Mouse (Mus musculus) embryonic facial prominence, embryonic 11.5 days (tissue): ENCODE data around the gene Dlgap5. TPM values are rescaled to one million over a fixed set of nuclear protein-coding genes. Genes with fewer than 3 reads are reported as not detected.

ENCODE experiments used
- ATAC-seq: fragments of 200-750 bp; cut with Nextera tagmentation; replicated peaks from 2 replicates; pipeline ENCODE4 v1.8.0; 2017; ENCODE audit warnings: low read depth; ENCODE audit not compliant: insufficient number of reproducible peaks, low FRiP score, low TSS enrichment
- DNase-seq: peaks from one replicate; pipeline ENCODE4 v3.0.0-alpha.2; 2015; ENCODE audit warnings: low spot score
- H3K27ac ChIP-seq: fragments of 300-500 bp; sonication (generic); replicated peaks from 2 replicates; pipeline ENCODE4 v1.5.1; 2014; ENCODE audit warnings: mild to moderate bottlenecking, low read depth, low read length, control low read depth
- H3K27me3 ChIP-seq: fragments of 300-500 bp; sonication (generic); 2 replicates; pipeline ENCODE4 v1.6.1; 2014; ENCODE audit warnings: mild to moderate bottlenecking, low read length, moderate library complexity, mixed read lengths; ENCODE audit not compliant: control insufficient read depth, insufficient read depth
- H3K36me3 ChIP-seq: fragments of 300-500 bp; sonication (generic); replicated peaks from 2 replicates; pipeline ENCODE4 v1.6.1; 2014; ENCODE audit warnings: low read depth, mild to moderate bottlenecking, low read length, moderate library complexity, mixed read lengths; ENCODE audit not compliant: control insufficient read depth, insufficient read depth
- H3K4me1 ChIP-seq: fragments of 300-500 bp; sonication (generic); 2 replicates; pipeline ENCODE4 v1.6.1; 2014; ENCODE audit warnings: low read length, mixed read lengths; ENCODE audit not compliant: control insufficient read depth, insufficient read depth
- H3K4me2 ChIP-seq: fragments of 300-500 bp; sonication (generic); 2 replicates; pipeline ENCODE4 v1.6.1; 2014; ENCODE audit warnings: low read depth, mild to moderate bottlenecking, control low read depth, low read length, moderate library complexity
- H3K4me3 ChIP-seq: fragments of 300-500 bp; sonication (generic); 2 replicates; pipeline ENCODE4 v1.5.1; 2014; ENCODE audit warnings: low read depth, low read length, control low read depth
- H3K9ac ChIP-seq: fragments of 300-500 bp; sonication (generic); replicated peaks from 2 replicates; pipeline ENCODE4 v1.6.1; 2014; ENCODE audit warnings: mild to moderate bottlenecking, control low read depth, low read length
- H3K9me3 ChIP-seq: fragments of 300-500 bp; sonication (generic); replicated peaks from 2 replicates; pipeline ENCODE4 v1.6.1; 2016; ENCODE audit warnings: mild to moderate bottlenecking, low read length, inconsistent platforms, mixed read lengths; ENCODE audit not compliant: control insufficient read depth
- WGBS: fragments of 180-500 bp; shearing (Covaris S2); extraction: QIAGEN DNeasy Blood & Tissue Kit; methylation state at CpG from one replicate; pipeline ENCODE4 v1.1.7; 2014; 5-methylcytosine and 5-hydroxymethylcytosine counted together
- polyA plus RNA-seq: library from polyadenylated mRNA; unstranded; fragments of >200 nt; fragmentation: Nextera tagmentation; extraction: Ambion mirVana; gene quantifications from 2 replicates; pipeline ENCODE4 v1.2.1, GENCODE M21; 2014

Gene Dlgap5
- polyA plus RNA-seq, 1 experiment from 2014 or later, result 76.5 TPM

DNA sequence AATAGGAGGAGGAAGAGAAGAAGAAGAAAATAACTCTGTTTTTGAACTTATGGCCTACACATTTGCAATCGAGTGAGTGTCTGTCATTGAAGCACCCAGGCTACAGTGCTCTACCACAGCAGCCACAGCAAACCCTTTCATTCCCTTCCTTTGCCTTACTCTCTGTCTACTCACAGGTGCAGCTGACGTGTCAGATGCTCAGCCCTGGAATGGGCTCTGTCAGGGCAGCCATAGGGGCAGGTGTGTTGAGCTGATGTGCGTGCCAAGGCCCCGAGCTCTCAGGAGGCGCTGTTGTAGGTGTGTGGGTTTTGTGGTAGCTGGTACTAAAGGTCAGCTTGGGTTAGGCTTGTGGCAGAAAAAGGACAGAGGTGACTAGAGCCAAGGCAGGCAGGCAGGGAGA lies 48.5 kb downstream of the Dlgap5 start:
- Histone ChIP-seq H3K27me3 (peaks cover 11% of the 10 kb centered on the region), H3K9ac (no peak overlapping the region), H3K4me2 (no peak overlapping the region), H3K27ac (no peak overlapping the region), H3K4me3 (no peak overlapping the region), H3K4me1 (0 out of 2 replicates have a peak, but pooled peaks cover 2% of the 10 kb centered on the region), H3K9me3 (no peaks in the 10 kb centered on the region), H3K36me3 (no peaks in the 10 kb centered on the region)
- no peak for DNase-seq
- 89% methylated on average over 5 of the region's 5 CpGs for WGBS
- ATAC-seq, result no peak

DNA sequence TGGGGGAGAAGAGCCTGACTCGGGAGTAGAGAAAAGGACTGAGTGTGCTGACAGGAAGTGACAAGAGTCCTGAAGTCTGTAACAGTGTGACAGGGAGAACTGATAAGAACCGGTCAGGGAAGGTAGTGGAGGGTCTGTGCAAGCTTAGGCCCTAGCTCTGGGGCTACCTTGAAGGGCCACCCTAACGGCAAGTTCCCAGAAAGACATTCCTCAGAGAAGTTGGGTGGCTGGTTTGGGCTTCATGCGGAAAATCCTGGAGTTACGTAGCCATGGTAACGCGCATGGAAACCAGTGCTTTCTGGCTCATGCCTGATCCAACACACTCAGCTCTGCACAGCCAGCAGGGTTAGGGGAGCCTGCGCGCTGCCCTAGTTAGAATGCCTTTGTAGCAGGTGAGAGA lies 50.7 kb downstream of the Dlgap5 start, which contains the start of gene Lgals3:
Gene Lgals3 (plus strand): TSS at position 291 of the 400 bp plus-strand sequence.
- Histone ChIP-seq H3K36me3 (no peaks in the 10 kb centered on the region), H3K27ac (no peak within 1 kb of the TSS), H3K27me3 (no peaks in the 10 kb centered on the region), H3K4me3 (no peak within 1 kb of the TSS), H3K4me2 (no peak within 1 kb of the TSS), H3K4me1 (no peaks in the 10 kb centered on the region), H3K9me3 (no peaks in the 10 kb centered on the region), H3K9ac (no peak within 1 kb of the TSS)
- ATAC-seq (peak; percentile 67; the same call in 1 of the 2 replicates), DNase-seq (peak; percentile 69)
- 40% methylated on average over 9 of the region's 9 CpGs for WGBS

DNA sequence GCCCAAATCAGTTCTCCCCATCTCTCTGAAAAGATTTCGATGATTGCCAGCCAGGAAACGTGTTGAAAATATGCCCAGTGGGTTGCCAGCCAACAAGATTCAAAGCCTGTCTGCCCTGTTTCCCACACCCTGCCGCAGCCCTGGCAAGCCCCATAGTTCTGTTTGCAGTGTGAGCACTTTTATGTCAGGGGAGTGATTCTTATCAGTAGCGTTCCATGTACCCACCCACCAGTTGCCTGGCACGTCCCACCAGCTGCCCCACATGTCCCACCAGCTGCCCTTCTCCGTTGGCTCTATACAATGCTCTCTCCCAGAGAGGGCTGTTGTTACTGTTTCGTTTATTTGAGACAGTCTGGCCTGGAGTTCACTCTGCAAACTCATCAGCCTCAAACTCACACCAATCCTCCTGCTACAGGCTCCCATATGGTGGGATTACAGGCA lies 51.3 kb downstream of the Dlgap5 start:
- no peaks in the 10 kb centered on the region for H3K4me1 ChIP-seq
- H3K36me3 ChIP-seq, result no peaks in the 10 kb centered on the region
- DNase-seq, result no peak
- H3K9me3 ChIP-seq, result no peaks in the 10 kb centered on the region
- H3K27ac ChIP-seq, result no peak overlapping the region
- no peak for ATAC-seq
- no peak overlapping the region for H3K4me2 ChIP-seq
- 75% methylated on average over 7 of the region's 7 CpGs for WGBS
- H3K4me3 ChIP-seq, result no peak overlapping the region
- no peaks in the 10 kb centered on the region for H3K27me3 ChIP-seq
- no peak overlapping the region for H3K9ac ChIP-seq

DNA sequence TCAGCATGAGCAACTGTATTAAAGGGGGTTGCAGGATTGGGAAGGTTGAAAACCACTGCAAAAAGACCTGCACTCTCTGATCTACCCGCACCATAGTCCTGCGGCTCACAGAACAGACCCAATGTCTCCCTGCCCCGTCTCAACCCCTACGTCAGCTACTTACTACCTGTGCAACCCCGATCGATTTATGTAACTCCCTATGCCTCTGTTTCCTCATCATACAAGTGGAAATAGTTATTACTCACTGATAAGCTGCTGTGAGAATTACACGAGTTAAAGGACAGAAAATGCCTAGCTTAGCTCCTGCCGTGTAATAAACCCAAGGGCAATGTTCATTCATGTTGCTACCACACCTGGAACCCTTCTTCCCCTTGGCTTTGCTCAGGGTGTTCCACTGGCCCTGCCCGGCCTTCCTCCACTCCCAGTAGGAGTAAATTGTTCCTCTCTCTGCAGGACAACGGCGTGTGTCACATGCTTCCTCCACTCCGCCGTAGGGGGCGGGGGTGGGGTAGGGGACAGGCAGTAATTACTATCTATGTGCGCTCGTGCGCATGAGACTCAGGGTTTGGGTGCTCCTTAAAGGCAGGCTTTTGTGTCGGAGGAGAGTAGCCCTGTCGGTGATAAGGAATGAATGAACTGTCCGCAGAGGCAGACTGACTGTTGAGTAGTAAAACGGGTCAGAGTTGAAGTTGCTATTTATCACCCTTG lies 53.3 kb downstream of the Dlgap5 start:
- no peak overlapping the region for H3K4me2 ChIP-seq
- DNase-seq (no peak), ATAC-seq (no peak)

DNA sequence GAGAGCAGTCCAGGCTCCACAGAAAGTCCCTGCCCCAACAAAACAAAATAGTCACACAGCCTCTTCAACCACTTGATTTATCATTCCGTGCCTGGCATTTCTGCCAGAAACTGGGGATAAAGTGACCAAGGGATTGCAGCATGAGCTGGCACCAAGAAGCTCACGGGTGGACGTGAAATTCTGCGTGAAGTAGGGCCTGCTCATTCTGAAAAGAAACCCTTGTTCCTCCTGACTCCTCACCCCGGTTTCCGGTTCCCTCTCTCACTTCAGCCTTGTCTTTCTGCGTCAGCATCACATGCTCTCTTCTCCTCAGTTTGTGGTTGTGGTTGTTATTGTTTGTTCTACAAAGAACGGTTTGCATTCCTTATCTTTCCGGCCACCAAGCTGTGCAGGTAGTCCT lies 56.3 kb downstream of the Dlgap5 start:
- 85% methylated on average over 9 of the region's 9 CpGs for WGBS
- ATAC-seq, result no peak
- H3K4me3 ChIP-seq, result no peak overlapping the region

More for the DNA sequence above, 53.3 kb downstream of the Dlgap5 start:
- H3K27ac ChIP-seq, result no peak overlapping the region
- H3K4me3 ChIP-seq, result no peak overlapping the region
- no peaks in the 10 kb centered on the region for H3K4me1 ChIP-seq
- WGBS, result 45% methylated on average over 21 of the region's 21 CpGs
- H3K9me3 ChIP-seq, result no peaks in the 10 kb centered on the region
- no peak overlapping the region for H3K9ac ChIP-seq
- H3K36me3 ChIP-seq, result no peaks in the 10 kb centered on the region
- H3K27me3 ChIP-seq, result no peaks in the 10 kb centered on the region

DNA sequence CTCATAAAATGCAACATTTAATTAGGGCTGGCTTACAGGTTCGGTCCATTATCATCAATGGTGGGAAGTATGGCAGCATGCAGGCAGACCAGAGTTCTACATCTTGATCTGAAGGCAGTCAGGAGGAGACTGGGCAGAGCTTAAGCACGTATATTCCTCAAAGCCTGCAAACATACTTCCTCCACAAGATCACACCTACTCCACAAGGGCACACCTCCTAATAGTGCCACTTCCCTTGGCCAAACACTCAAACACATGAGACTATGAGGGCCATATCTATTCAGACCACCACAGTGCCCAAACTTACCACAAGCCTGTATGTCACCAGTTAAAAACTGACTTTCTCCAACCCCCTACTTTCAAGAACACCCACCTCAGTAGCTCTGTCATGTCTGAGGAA lies 56.8 kb downstream of the Dlgap5 start:
- Histone ChIP-seq H3K4me3 (no peak overlapping the region), H3K9ac (no peak overlapping the region), H3K36me3 (no peaks in the 10 kb centered on the region), H3K27me3 (no peaks in the 10 kb centered on the region), H3K4me1 (no peaks in the 10 kb centered on the region), H3K4me2 (no peak overlapping the region), H3K27ac (no peak overlapping the region), H3K9me3 (no peaks in the 10 kb centered on the region)
- no peak for ATAC-seq
- WGBS, result 84% methylated on average over 2 of the region's 2 CpGs
- no peak for DNase-seq

More for the DNA sequence above, 56.3 kb downstream of the Dlgap5 start:
- H3K4me2 ChIP-seq, result no peak overlapping the region
- no peak for DNase-seq
- no peaks in the 10 kb centered on the region for H3K36me3 ChIP-seq
- H3K9me3 ChIP-seq, result no peaks in the 10 kb centered on the region
- H3K9ac ChIP-seq, result no peak overlapping the region
- no peaks in the 10 kb centered on the region for H3K4me1 ChIP-seq
- no peak overlapping the region for H3K27ac ChIP-seq
- no peaks in the 10 kb centered on the region for H3K27me3 ChIP-seq

DNA sequence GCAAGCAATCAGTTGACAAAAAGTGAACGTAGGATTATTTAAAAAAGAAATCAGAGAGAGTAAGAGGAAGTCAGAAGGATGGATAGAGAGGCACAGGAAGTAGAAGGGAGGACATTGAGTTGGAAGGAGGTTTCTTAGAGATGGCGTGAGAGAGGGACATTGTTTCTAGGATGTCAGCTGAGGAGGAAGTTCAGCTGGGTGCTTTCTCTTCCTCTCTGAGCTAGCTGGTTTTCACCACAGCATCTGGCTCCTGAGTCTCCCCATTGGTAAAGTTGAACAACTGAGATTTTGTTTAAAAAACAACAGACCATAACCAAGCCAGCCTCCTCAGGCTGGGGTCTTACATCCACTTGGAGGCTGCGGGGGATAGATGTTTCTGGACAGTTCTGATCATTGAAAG lies 58.6 kb downstream of the Dlgap5 start:
- no peak overlapping the region for H3K4me3 ChIP-seq
- 78% methylated on average over 3 of the region's 3 CpGs for WGBS
- no peaks in the 10 kb centered on the region for H3K9me3 ChIP-seq
- ATAC-seq, result no peak
- DNase-seq, result no peak
- H3K4me1 ChIP-seq, result no peaks in the 10 kb centered on the region
- no peaks in the 10 kb centered on the region for H3K36me3 ChIP-seq
- no peak overlapping the region for H3K4me2 ChIP-seq
- no peak overlapping the region for H3K9ac ChIP-seq
- no peaks in the 10 kb centered on the region for H3K27me3 ChIP-seq
- no peak overlapping the region for H3K27ac ChIP-seq

DNA sequence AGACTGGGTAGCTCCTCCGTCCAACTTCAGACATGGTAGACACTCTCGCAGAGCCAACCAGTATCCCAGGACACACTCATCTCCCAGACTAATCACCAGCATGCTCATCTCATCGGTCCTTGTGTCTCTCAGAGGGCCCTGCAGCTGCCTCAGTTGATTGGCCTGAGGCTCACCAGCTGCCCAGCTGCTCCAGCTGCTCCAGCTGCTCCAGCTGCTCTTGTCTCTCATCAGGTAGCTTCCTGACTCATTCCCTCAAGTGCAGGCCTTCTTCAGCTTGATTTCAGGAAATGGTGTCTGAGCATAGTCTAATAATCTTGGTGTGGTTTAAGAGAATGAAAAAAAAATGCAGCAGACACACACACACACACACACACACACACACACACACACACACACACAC lies 61.6 kb downstream of the Dlgap5 start:
- Histone ChIP-seq H3K36me3 (no peaks in the 10 kb centered on the region), H3K4me2 (no peak overlapping the region), H3K4me3 (no peak overlapping the region), H3K9me3 (no peaks in the 10 kb centered on the region), H3K9ac (no peak overlapping the region), H3K4me1 (no peaks in the 10 kb centered on the region), H3K27ac (no peak overlapping the region), H3K27me3 (no peaks in the 10 kb centered on the region)
- WGBS, result 75% methylated on average over 3 of the region's 3 CpGs
- DNase-seq, result no peak
- no peak for ATAC-seq
